Mouse (Mus musculus): Measurements from ENCODE around the gene Rasa3.

GRCm38 (mm10) chr8:13520349-13520748 is 157.1 kb downstream of the Rasa3 start:
- no peak for TF ChIP-seq CEBPB (IDR thresholded peaks at IDR 0.05; ENCODE audit: insufficient read depth, poor library complexity, severe bottlenecking)
- TF ChIP-seq MYOD1 (IDR thresholded peaks at IDR 0.05; ENCODE audit: control insufficient read depth in 1 of 3, insufficient read length in 2 of 3, low read depth in 2 of 3) = no peak
